Mouse (Mus musculus): ENCODE results near the gene 8030411F24Rik.

GRCm38 (mm10) chr2:148743846-148744407 lies 37.9 kb upstream of the 8030411F24Rik start:
- TF ChIP-seq CTCF (IDR thresholded peaks at IDR 0.05) = no peak
- TF ChIP-seq EP300 (IDR thresholded peaks at IDR 0.05) = no peak

Data from lung, postnatal 0 days (tissue).